Mouse (Mus musculus): Measurements from ENCODE around the gene Slc7a9.

GRCm38 (mm10) chr7:35491005-35491404 lies 42.4 kb downstream of the Slc7a9 start:
- TF ChIP-seq CTCF (conservative IDR thresholded peaks at IDR 0.05; ENCODE audit: low read length) = no peak
- no peak for TF ChIP-seq NANOG (IDR thresholded peaks at IDR 0.05; ENCODE audit: borderline replicate concordance, low read length)

Measured in E14TG2a.4 (cell line).